15 mouse cellular contexts compared by ENCODE assay signal in the genomic region with DNA sequence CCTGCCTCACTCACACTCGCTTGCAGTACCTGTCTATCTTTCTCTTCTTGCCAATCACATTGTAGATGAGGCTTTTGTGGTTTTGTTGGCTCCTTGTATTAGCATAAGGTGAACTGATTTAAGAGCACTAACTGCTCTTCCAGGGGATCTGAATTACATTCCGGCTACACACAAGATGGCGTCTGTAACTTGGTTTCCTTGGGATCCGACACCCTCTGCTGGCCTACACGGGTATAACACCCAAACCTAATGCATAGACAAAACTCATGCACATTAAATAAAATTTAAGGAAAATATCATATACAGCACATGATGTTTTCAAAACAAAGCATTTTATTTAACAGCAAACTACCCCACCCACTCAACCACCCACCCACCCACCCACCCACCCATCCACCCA. TPM values are rescaled to one million over a fixed set of nuclear protein-coding genes. Genes with fewer than 3 reads are reported as not detected.
DNase-seq lines count a peak whose midpoint lies in the region; ATAC-seq and TF ChIP-seq lines count a peak whose summit lies in the region.
"Had no signal": no experiment of that assay in that cellular context is flagged by ENCODE, and none has a peak within 500 bp of the region (broad histone marks: within the 10 kb centered on the region; RNA-seq: fewer than 3 reads in every experiment).

No protein-coding gene starts in this region.

- H3K4me3 ChIP-seq in heart, adult 2 months, result no peak overlapping the region
- H3K4me3 ChIP-seq in liver, embryonic 11.5 days (ENCODE audit: low read depth, low read length), result no peak overlapping the region
- H3K4me3 ChIP-seq in embryonic facial prominence, embryonic 11.5 days (ENCODE audit: low read depth, low read length), result no peak overlapping the region
- H3K4me3 ChIP-seq in forebrain, embryonic 12.5 days (replicated peaks), result no peak overlapping the region
- H3K4me3 ChIP-seq: embryonic facial prominence, embryonic 13.5 days had no signal

- peak; percentile 56 for TF ChIP-seq CTCF in heart, adult 2 months (IDR thresholded peaks at IDR 0.05)

- ATAC-seq in liver, embryonic 11.5 days (replicated peaks; ENCODE audit: low FRiP score), result no peak
- ATAC-seq in embryonic facial prominence, embryonic 11.5 days (replicated peaks; ENCODE audit: insufficient number of reproducible peaks, low FRiP score, low TSS enrichment, low read depth), result no peak
- ATAC-seq in forebrain, embryonic 12.5 days (ENCODE audit: low FRiP score), result no peak

- TF ChIP-seq POLR2A in heart, adult 2 months (IDR thresholded peaks at IDR 0.05; ENCODE audit: insufficient read depth, low read depth, low read length), result no peak

- H3K27ac ChIP-seq in heart, adult 2 months, result no peak overlapping the region
- no peak overlapping the region for H3K27ac ChIP-seq in liver, embryonic 11.5 days (ENCODE audit: low read depth, low read length)
- no peak overlapping the region for H3K27ac ChIP-seq in embryonic facial prominence, embryonic 11.5 days (replicated peaks; ENCODE audit: low read depth, low read length)
- no peak overlapping the region for H3K27ac ChIP-seq in forebrain, embryonic 12.5 days
- H3K27ac ChIP-seq: embryonic facial prominence, embryonic 13.5 days; macrophage had no signal

- no peaks in the 10 kb centered on the region for H3K36me3 ChIP-seq in heart, adult 2 months (ENCODE audit: control insufficient read depth, insufficient read depth, low read length)
- no peaks in the 10 kb centered on the region for H3K36me3 ChIP-seq in liver, embryonic 11.5 days (ENCODE audit: control insufficient read depth, insufficient read depth, low read length)
- H3K36me3 ChIP-seq in embryonic facial prominence, embryonic 11.5 days (replicated peaks; ENCODE audit: control insufficient read depth, insufficient read depth, low read depth, low read length), result no peaks in the 10 kb centered on the region
- H3K36me3 ChIP-seq in forebrain, embryonic 12.5 days (replicated peaks), result no peaks in the 10 kb centered on the region
- H3K36me3 ChIP-seq: embryonic facial prominence, embryonic 13.5 days had no signal

- no peaks in the 10 kb centered on the region for H3K27me3 ChIP-seq in heart, adult 2 months (ENCODE audit: control insufficient read depth, insufficient read depth, low read length)
- no peaks in the 10 kb centered on the region for H3K27me3 ChIP-seq in liver, embryonic 11.5 days (replicated peaks; ENCODE audit: control insufficient read depth, insufficient read depth, low read length)
- no peaks in the 10 kb centered on the region for H3K27me3 ChIP-seq in embryonic facial prominence, embryonic 11.5 days (ENCODE audit: control insufficient read depth, insufficient read depth, low read length)
- H3K27me3 ChIP-seq in forebrain, embryonic 12.5 days, result no peaks in the 10 kb centered on the region
- H3K27me3 ChIP-seq: embryonic facial prominence, embryonic 13.5 days had no signal

- no peak overlapping the region for H3K9ac ChIP-seq in heart, adult 2 months (ENCODE audit: low read depth, low read length)
- H3K9ac ChIP-seq in liver, embryonic 11.5 days (ENCODE audit: low read depth, low read length), result no peak overlapping the region
- no peak overlapping the region for H3K9ac ChIP-seq in embryonic facial prominence, embryonic 11.5 days (replicated peaks; ENCODE audit: low read length)
- H3K9ac ChIP-seq in forebrain, embryonic 12.5 days, result no peak overlapping the region
- H3K9ac ChIP-seq: embryonic facial prominence, embryonic 13.5 days had no signal

- WGBS in heart, adult 2 months, result 71% methylated on average over 5 of the region's 5 CpGs
- WGBS in liver, embryonic 11.5 days, result 78% methylated on average over 5 of the region's 5 CpGs
- WGBS in embryonic facial prominence, embryonic 11.5 days, result 61% methylated on average over 5 of the region's 5 CpGs
- WGBS in forebrain, embryonic 12.5 days, result 62% methylated on average over 5 of the region's 5 CpGs

- DNase-seq in heart, adult 2 months, result no peak
- DNase-seq in heart, postnatal 36 days, result no peak
- DNase-seq in liver (peak; percentile 32), ES-CJ7 (ENCODE audit: low read depth, low spot score) (peak; percentile 63)
- no peak for DNase-seq in liver, embryonic 11.5 days (ENCODE audit: low spot score)
- peak; percentile 26 for DNase-seq in embryonic facial prominence, embryonic 11.5 days (ENCODE audit: low spot score)
- no peak for DNase-seq in gastrocnemius, adult 8-10 months (ENCODE audit: low spot score in 2 of 2)
- DNase-seq: adrenal gland, adult 2 months; cerebellum, adult 11-12 months; right cerebral cortex, postnatal 14 days had no signal

- H3K4me2 ChIP-seq in liver, embryonic 11.5 days, result no peak overlapping the region
- H3K4me2 ChIP-seq in embryonic facial prominence, embryonic 11.5 days (ENCODE audit: low read depth, low read length), result no peak overlapping the region
- no peak overlapping the region for H3K4me2 ChIP-seq in forebrain, embryonic 12.5 days
- H3K4me2 ChIP-seq: embryonic facial prominence, embryonic 13.5 days had no signal

- H3K9me3 ChIP-seq in liver, embryonic 11.5 days (ENCODE audit: control insufficient read depth, low read length), result no peaks in the 10 kb centered on the region
- no peaks in the 10 kb centered on the region for H3K9me3 ChIP-seq in embryonic facial prominence, embryonic 11.5 days (replicated peaks; ENCODE audit: control insufficient read depth, low read length)
- no peaks in the 10 kb centered on the region for H3K9me3 ChIP-seq in forebrain, embryonic 12.5 days
- H3K9me3 ChIP-seq: embryonic facial prominence, embryonic 13.5 days had no signal

- TF ChIP-seq EP300 in heart, adult 2 months (IDR thresholded peaks at IDR 0.05; ENCODE audit: insufficient read depth, low read depth, low read length), result no peak

- intact Hi-C loops in heart, adult 2 months (cut with DNase I), result no loop called here
- intact Hi-C loops in heart, postnatal 36 days (cut with DNase I), result no loop called here

- no peaks in the 10 kb centered on the region for H3K79me2 ChIP-seq in heart, adult 2 months (replicated peaks; ENCODE audit: control insufficient read depth, insufficient read depth, low read length)

- no peaks in the 10 kb centered on the region for H3K4me1 ChIP-seq in heart, adult 2 months (ENCODE audit: control insufficient read depth, insufficient read depth, low read length)
- no peaks in the 10 kb centered on the region for H3K4me1 ChIP-seq in liver, embryonic 11.5 days (replicated peaks; ENCODE audit: control insufficient read depth, insufficient read depth, low read length)
- no peaks in the 10 kb centered on the region for H3K4me1 ChIP-seq in embryonic facial prominence, embryonic 11.5 days (ENCODE audit: control insufficient read depth, insufficient read depth, low read length)
- H3K4me1 ChIP-seq in forebrain, embryonic 12.5 days, result no peaks in the 10 kb centered on the region
- H3K4me1 ChIP-seq: embryonic facial prominence, embryonic 13.5 days had no signal

RNA-seq across cellular contexts. Expression of a gene that starts 38.2 kb away (rescaled TPM):
- total RNA-seq in heart, adult 2 months (2021), result not detected
- polyA plus RNA-seq in heart, adult 2 months (2012; rRNA removed), result 0.67 TPM in 1 of 2 replicates, not detected in the other
- total RNA-seq in heart, postnatal 36 days (2021), result not detected
- polyA plus RNA-seq in liver, embryonic 11.5 days (2014; fragmentation: Nextera tagmentation; extraction: Ambion mirVana), result not detected in 2 replicates
- polyA plus RNA-seq in embryonic facial prominence, embryonic 11.5 days (2014; fragmentation: Nextera tagmentation; extraction: Ambion mirVana), result not detected in 2 replicates
- total RNA-seq in gastrocnemius, adult 8-10 months (2022), result not detected
- polyA plus RNA-seq in forebrain, embryonic 12.5 days (2016; fragmentation: Nextera tagmentation; extraction: Ambion mirVana), result not detected in 2 replicates
- total RNA-seq: adrenal gland, adult 2 months had no signal
- polyA plus RNA-seq: adrenal gland, adult 2 months; embryonic facial prominence, embryonic 13.5 days; heart, embryonic 14.5 days; macrophage; stomach, embryonic 14.5 days had no signal

RNA-seq across cellular contexts. Expression of a gene that starts 45.8 kb away (rescaled TPM):
- total RNA-seq in heart, adult 2 months (2021), result not detected
- 0.38 TPM in 1 of 2 replicates, not detected in the other for polyA plus RNA-seq in heart, adult 2 months (2012; rRNA removed)
- not detected for total RNA-seq in heart, postnatal 36 days (2021)
- polyA plus RNA-seq in liver, embryonic 11.5 days (2014; fragmentation: Nextera tagmentation; extraction: Ambion mirVana), result not detected in 2 replicates
- polyA plus RNA-seq in embryonic facial prominence, embryonic 11.5 days (2014; fragmentation: Nextera tagmentation; extraction: Ambion mirVana), result 0.53 TPM in 1 of 2 replicates, not detected in the other
- not detected for total RNA-seq in gastrocnemius, adult 8-10 months (2022)
- polyA plus RNA-seq in forebrain, embryonic 12.5 days (2016; fragmentation: Nextera tagmentation; extraction: Ambion mirVana), result 0.49 TPM in 1 of 2 replicates, not detected in the other
- total RNA-seq: adrenal gland, adult 2 months had no signal
- polyA plus RNA-seq: adrenal gland, adult 2 months; heart, embryonic 14.5 days; macrophage had no signal

Comparison
In these comparisons a context has a peak if more than half of its experiments do, and no peak if none do; other contexts are left out.
1. DNase-seq: peak in liver (single experiment), ES-CJ7 (single experiment) and embryonic facial prominence, embryonic 11.5 days (single experiment); none in heart, adult 2 months (0 of 2), heart, postnatal 36 days (0 of 2), liver, embryonic 11.5 days (single experiment) and gastrocnemius, adult 8-10 months (0 of 2).